Mouse (Mus musculus) ES-Bruce4 (cell line): ENCODE data around the gene Nmb.

Experiments used
- CTCF ChIP-seq: IDR thresholded peaks from one replicate; pipeline ENCODE4 v1.8.1; 2011; ENCODE audit warnings: low read depth, low read length
- EP300 ChIP-seq: IDR thresholded peaks from 2 replicates; pipeline ENCODE4 v1.6.1; 2011; ENCODE audit warnings: low read depth, low read length; ENCODE audit not compliant: insufficient read depth

DNA sequence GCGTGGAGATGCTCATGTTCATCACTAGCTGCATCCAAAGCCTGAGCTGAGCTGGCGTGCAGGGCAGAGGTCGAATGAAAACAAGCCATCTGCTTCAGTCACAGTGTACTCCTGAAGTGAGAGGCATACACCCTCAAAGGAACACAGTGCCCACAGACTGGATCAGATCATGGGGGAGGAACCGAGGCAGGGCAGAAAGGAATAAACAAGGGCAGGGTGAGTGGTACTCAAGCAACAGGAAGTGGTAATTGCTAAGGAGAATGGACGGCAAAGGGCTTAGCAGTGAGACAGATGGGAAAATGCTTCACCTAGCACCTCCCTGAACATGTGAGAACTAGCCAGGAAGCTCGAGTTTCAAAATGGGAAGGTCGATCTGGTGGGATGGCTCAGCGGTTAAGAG lies 7.6 kb upstream of the Nmb start:
- TF ChIP-seq EP300 (no peak), CTCF (no peak)
